Mouse (Mus musculus): ENCODE measurements around the gene Wiz. TPM values are rescaled to one million over a fixed set of nuclear protein-coding genes. Genes with fewer than 3 reads are reported as not detected.

Wiz gene
- polyA plus RNA-seq (2016; fragmentation: Nextera tagmentation; extraction: Ambion mirVana): 41.4 and 50.5 TPM in 2 replicates

DNA sequence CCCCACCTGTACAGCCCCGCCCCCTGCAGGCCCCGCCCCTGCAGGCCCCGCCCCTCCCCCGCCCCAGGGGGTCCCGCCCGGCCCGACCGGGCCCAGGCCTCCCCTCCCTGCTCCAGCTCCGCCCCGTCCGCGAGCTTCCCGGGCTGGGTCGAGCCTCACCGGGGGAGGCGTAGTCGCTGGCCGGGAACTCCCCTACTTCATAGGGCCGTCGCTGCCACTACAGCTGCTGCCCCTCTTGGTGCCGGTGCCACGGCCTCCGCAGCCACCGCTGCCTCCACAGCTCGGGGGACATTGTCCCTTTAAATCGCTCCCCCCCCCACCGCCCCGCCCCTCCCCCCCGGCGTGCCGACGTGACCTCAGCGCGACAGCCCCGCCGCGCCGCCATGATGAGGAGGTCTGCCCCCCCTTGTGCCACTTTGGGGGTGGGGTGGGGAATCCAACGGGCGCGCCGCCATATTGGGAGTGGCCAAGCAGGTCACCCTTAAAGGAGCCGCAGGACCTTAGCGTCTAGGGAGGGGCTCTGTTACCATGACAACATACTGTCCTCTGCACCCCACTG lies at the start of gene Wiz:
Wiz (minus strand) TSS at position 339 of the 559 bp plus-strand sequence.
- Histone ChIP-seq H3K27me3 (replicated peaks) (peaks cover 39% of the 10 kb centered on the region), H3K4me3 (peak within 1 kb of the TSS; percentile 77), H3K36me3 (peaks cover 11% of the 10 kb centered on the region), H3K27ac (peak within 1 kb of the TSS; percentile 72; the same call in 1 of the 2 replicates), H3K9ac (peak within 1 kb of the TSS; percentile 86), H3K4me2 (replicated peaks) (peak within 1 kb of the TSS; percentile 98), H3K4me1 (peaks cover 8% of the 10 kb centered on the region; the same call in 1 of the 2 replicates), H3K9me3 (no peaks in the 10 kb centered on the region)
- peak; percentile 88 for ATAC-seq (ENCODE audit: low FRiP score, low read depth)
- WGBS: under 1% methylated on average over 32 of the region's 44 CpGs

- Histone ChIP-seq H3K4me3 (no peak overlapping the region), H3K9me3 (no peaks in the 10 kb centered on the region), H3K27me3 (replicated peaks) (no peaks in the 10 kb centered on the region), H3K4me2 (replicated peaks) (no peak overlapping the region), H3K27ac (no peak overlapping the region), H3K4me1 (no peaks in the 10 kb centered on the region), H3K9ac (no peak overlapping the region), H3K36me3 (no peaks in the 10 kb centered on the region)
- WGBS: 95% methylated on average over 4 of the region's 4 CpGs
- ATAC-seq (ENCODE audit: low FRiP score, low read depth): no peak
Measured at GRCm38 (mm10) chr17:32437106-32437505, 47.9 kb upstream of the Wiz start.

- Histone ChIP-seq H3K4me3 (no peak overlapping the region), H3K4me2 (replicated peaks) (no peak overlapping the region), H3K36me3 (no peaks in the 10 kb centered on the region), H3K9ac (no peak overlapping the region), H3K4me1 (no peaks in the 10 kb centered on the region), H3K9me3 (no peaks in the 10 kb centered on the region), H3K27me3 (replicated peaks) (no peaks in the 10 kb centered on the region), H3K27ac (no peak overlapping the region)
- no peak for ATAC-seq (ENCODE audit: low FRiP score, low read depth)
- WGBS: 78% methylated on average over 5 of the region's 5 CpGs
Measured at GRCm38 (mm10) chr17:32435151-32435550, 45.9 kb upstream of the Wiz start.

- no peak for ATAC-seq (ENCODE audit: low FRiP score, low read depth)
- Histone ChIP-seq H3K36me3 (no peaks in the 10 kb centered on the region), H3K4me2 (replicated peaks) (no peak overlapping the region), H3K4me3 (no peak overlapping the region), H3K27ac (no peak overlapping the region), H3K4me1 (no peaks in the 10 kb centered on the region), H3K9ac (no peak overlapping the region), H3K27me3 (replicated peaks) (no peaks in the 10 kb centered on the region), H3K9me3 (no peaks in the 10 kb centered on the region)
- WGBS: 71% methylated on average over 4 of the region's 4 CpGs
Measured at GRCm38 (mm10) chr17:32434324-32434723, 45.1 kb upstream of the Wiz start.

DNA sequence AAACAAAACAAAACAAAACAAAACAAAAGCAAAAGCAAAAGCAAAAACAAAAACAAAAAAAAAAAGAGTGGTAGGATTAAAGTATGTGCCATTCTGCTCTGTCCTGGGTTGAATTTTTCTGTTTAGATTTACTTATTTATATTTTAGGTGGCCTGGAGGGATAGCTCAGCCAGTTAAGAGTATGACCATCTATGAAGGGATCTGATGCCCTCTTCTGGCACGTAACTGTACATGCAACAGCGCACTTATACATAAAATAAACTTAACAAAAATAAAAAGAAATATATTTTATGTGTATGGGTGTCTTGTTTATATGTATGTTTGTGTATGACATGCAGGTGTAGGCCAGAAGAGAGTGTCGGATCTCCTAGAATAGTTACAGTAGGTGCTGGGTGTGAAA lies 42.7 kb upstream of the Wiz start:
- no peak overlapping the region for H3K9ac ChIP-seq

DNA sequence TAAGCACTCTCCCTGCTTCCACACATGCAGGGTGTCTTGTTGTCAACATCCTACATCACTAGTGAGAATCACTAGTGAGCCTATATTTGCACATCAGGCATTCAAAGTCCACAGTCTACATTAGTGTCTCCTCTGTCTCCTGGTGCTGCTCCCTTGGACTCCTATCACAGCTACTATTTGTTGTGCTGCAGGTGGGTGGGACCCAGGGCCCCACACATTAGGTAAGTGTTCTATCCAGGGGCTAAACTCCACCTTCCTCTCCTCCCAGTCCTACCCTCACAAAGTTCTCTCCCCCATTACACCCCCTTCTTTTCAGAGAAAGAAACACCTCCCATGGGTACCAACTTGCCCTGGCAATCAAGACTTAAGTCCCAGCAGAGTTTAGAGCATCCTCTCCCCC lies 37.4 kb upstream of the Wiz start:
- H3K4me1 ChIP-seq: no peaks in the 10 kb centered on the region
- H3K9ac ChIP-seq: no peak overlapping the region
- no peaks in the 10 kb centered on the region for H3K9me3 ChIP-seq
- no peak overlapping the region for H3K4me2 ChIP-seq (replicated peaks)
- H3K27me3 ChIP-seq (replicated peaks): 0 out of 2 replicates have a peak, but pooled peaks cover 3% of the 10 kb centered on the region
- no peak overlapping the region for H3K27ac ChIP-seq
- H3K36me3 ChIP-seq: no peaks in the 10 kb centered on the region
- no peak overlapping the region for H3K4me3 ChIP-seq
- ATAC-seq (ENCODE audit: low FRiP score, low read depth): no peak

More for the DNA sequence above, 42.7 kb upstream of the Wiz start:
- WGBS: 54% methylated on average over 3 of the region's 3 CpGs
- H3K9me3 ChIP-seq: no peaks in the 10 kb centered on the region
- H3K36me3 ChIP-seq: no peaks in the 10 kb centered on the region
- H3K27me3 ChIP-seq (replicated peaks): no peaks in the 10 kb centered on the region
- H3K4me2 ChIP-seq (replicated peaks): no peak overlapping the region
- no peak overlapping the region for H3K4me3 ChIP-seq
- H3K4me1 ChIP-seq: no peaks in the 10 kb centered on the region
- no peak overlapping the region for H3K27ac ChIP-seq
- no peak for ATAC-seq (ENCODE audit: low FRiP score, low read depth)

- H3K4me2 ChIP-seq (replicated peaks): no peak within 1 kb of the TSS
- no peak for ATAC-seq (ENCODE audit: low FRiP score, low read depth)
- H3K4me3 ChIP-seq: no peak within 1 kb of the TSS
- WGBS: 83% methylated on average over 2 of the region's 2 CpGs
- H3K4me1 ChIP-seq: no peaks in the 10 kb centered on the region
- no peaks in the 10 kb centered on the region for H3K9me3 ChIP-seq
- no peak within 1 kb of the TSS for H3K27ac ChIP-seq
- no peaks in the 10 kb centered on the region for H3K36me3 ChIP-seq
- H3K27me3 ChIP-seq (replicated peaks): 0 out of 2 replicates have a peak, but pooled peaks cover 3% of the 10 kb centered on the region
- no peak within 1 kb of the TSS for H3K9ac ChIP-seq
Measured at GRCm38 (mm10) chr17:32424034-32424433, 34.8 kb upstream of the Wiz start, which contains the start of gene Pglyrp2. Gene Pglyrp2 (minus strand): TSS chr17:32424167.

GRCm38 (mm10) chr17:32420781-32421180 lies 31.5 kb upstream of the Wiz start:
- ATAC-seq (ENCODE audit: low FRiP score, low read depth): no peak
- no peaks in the 10 kb centered on the region for H3K4me1 ChIP-seq
- no peak overlapping the region for H3K4me2 ChIP-seq (replicated peaks)
- no peaks in the 10 kb centered on the region for H3K36me3 ChIP-seq
- H3K27me3 ChIP-seq (replicated peaks): peaks cover 7% of the 10 kb centered on the region
- no peak overlapping the region for H3K4me3 ChIP-seq
- no peaks in the 10 kb centered on the region for H3K9me3 ChIP-seq
- no peak overlapping the region for H3K9ac ChIP-seq
- no peak overlapping the region for H3K27ac ChIP-seq
- WGBS: 84% methylated on average over 8 of the region's 8 CpGs

- Histone ChIP-seq H3K4me2 (replicated peaks) (no peak overlapping the region), H3K9me3 (no peaks in the 10 kb centered on the region), H3K27ac (no peak overlapping the region), H3K9ac (no peak overlapping the region), H3K27me3 (replicated peaks) (peaks cover 13% of the 10 kb centered on the region), H3K4me3 (no peak overlapping the region), H3K36me3 (no peaks in the 10 kb centered on the region), H3K4me1 (no peaks in the 10 kb centered on the region)
- 84% methylated on average over 2 of the region's 2 CpGs for WGBS
- ATAC-seq (ENCODE audit: low FRiP score, low read depth): no peak
Measured at GRCm38 (mm10) chr17:32419989-32420388, 30.8 kb upstream of the Wiz start.

GRCm38 (mm10) chr17:32416771-32417170 lies 27.5 kb upstream of the Wiz start:
- Histone ChIP-seq H3K4me3 (no peak overlapping the region), H3K36me3 (no peaks in the 10 kb centered on the region), H3K9ac (no peak overlapping the region), H3K9me3 (no peaks in the 10 kb centered on the region), H3K4me2 (replicated peaks) (no peak overlapping the region), H3K27me3 (replicated peaks) (peaks cover 13% of the 10 kb centered on the region), H3K4me1 (no peaks in the 10 kb centered on the region), H3K27ac (no peak overlapping the region)
- WGBS: 95% methylated on average over 14 of the region's 14 CpGs
- ATAC-seq (ENCODE audit: low FRiP score, low read depth): no peak

- Histone ChIP-seq H3K36me3 (no peaks in the 10 kb centered on the region), H3K27me3 (replicated peaks) (peaks cover 13% of the 10 kb centered on the region), H3K9ac (no peak overlapping the region), H3K9me3 (no peaks in the 10 kb centered on the region), H3K27ac (no peak overlapping the region), H3K4me3 (no peak overlapping the region), H3K4me2 (replicated peaks) (no peak overlapping the region), H3K4me1 (no peaks in the 10 kb centered on the region)
- ATAC-seq (ENCODE audit: low FRiP score, low read depth): no peak
- 56% methylated on average over 24 of the region's 24 CpGs for WGBS
Measured at GRCm38 (mm10) chr17:32415417-32416020, 26.3 kb upstream of the Wiz start.

DNA sequence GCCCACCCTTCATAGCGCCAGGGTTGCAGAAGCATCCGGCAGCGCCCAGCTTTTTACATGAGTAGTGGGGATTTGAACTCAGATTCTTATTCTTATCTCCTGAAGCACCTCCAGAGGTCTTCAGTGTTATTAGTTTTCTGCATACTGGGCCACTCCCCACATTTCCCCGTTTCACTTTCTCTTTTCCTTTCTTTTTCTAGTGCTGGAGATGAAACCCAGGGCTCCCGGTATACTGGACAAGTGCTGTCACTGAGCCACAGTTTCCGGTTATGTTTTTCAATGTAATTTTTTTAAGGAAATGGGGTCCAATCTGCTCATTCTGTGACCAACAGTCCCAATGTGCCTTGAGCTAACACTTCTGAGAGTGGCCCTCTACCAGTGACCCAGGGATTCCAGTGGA lies 22.7 kb upstream of the Wiz start:
- 87% methylated on average over 6 of the region's 6 CpGs for WGBS
- Histone ChIP-seq H3K36me3 (no peaks in the 10 kb centered on the region), H3K27me3 (replicated peaks) (peaks cover 13% of the 10 kb centered on the region), H3K27ac (no peak overlapping the region), H3K9ac (no peak overlapping the region), H3K4me3 (no peak overlapping the region), H3K4me1 (no peaks in the 10 kb centered on the region), H3K9me3 (no peaks in the 10 kb centered on the region), H3K4me2 (replicated peaks) (no peak overlapping the region)
- no peak for ATAC-seq (ENCODE audit: low FRiP score, low read depth)

- H3K27ac ChIP-seq: no peak within 1 kb of the TSS
- no peak within 1 kb of the TSS for H3K9ac ChIP-seq
- no peak for ATAC-seq (ENCODE audit: low FRiP score, low read depth)
- H3K4me2 ChIP-seq (replicated peaks): no peak within 1 kb of the TSS
- no peaks in the 10 kb centered on the region for H3K36me3 ChIP-seq
- H3K27me3 ChIP-seq (replicated peaks): peaks cover 11% of the 10 kb centered on the region
- 77% methylated on average over 8 of the region's 8 CpGs for WGBS
- no peaks in the 10 kb centered on the region for H3K9me3 ChIP-seq
- H3K4me1 ChIP-seq: no peaks in the 10 kb centered on the region
- H3K4me3 ChIP-seq: no peak within 1 kb of the TSS
Measured at GRCm38 (mm10) chr17:32403417-32403816, 14.2 kb upstream of the Wiz start, which contains the start of gene Rasal3. Gene Rasal3 (minus strand): TSS chr17:32403583.

All from neural tube, embryonic 12.5 days (tissue).